Mouse (Mus musculus) erythroblast, embryonic 14.5 days (primary cell): ENCODE data around the gene Eva1b.

Source experiments
- GATA1 ChIP-seq: IDR thresholded peaks from 2 replicates; pipeline ENCODE4 v1.6.1; 2012; ENCODE audit warnings: low read length, inconsistent platforms, mixed read lengths
- TAL1 ChIP-seq: IDR thresholded peaks from 3 replicates; pipeline ENCODE4 v1.6.1; 2012; ENCODE audit warnings: low read length, inconsistent platforms, mixed read lengths

DNA sequence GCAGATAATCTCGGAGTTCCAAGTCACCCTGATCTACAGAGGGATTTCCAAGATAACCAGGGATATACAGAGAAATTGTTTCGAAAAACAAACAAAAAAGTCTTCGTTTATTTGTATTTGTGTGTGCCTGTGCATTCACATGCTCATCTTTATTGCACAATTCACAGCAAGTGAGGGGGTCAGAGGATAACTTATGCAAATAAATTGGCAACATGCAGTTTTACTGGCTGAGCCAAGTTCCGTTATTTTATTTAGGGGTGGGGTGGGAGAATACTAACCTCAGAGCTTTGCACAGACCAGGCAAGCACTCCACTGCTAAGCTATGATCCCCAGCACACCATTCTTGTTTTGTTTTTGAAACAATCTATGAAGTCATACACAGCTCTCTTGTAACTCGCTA, 26.3 kb downstream of the Eva1b start:
- TF ChIP-seq GATA1 (no peak), TAL1 (no peak)
